In genomic region chr14:31365350-31365749, GRCm38 (mm10) we compare ENCODE assay signal across 8 mouse cellular contexts. TPM values are rescaled to one million over a fixed set of nuclear protein-coding genes. Genes with fewer than 3 reads are reported as not detected.
A peak's percentile ranks its signal among the peaks of the same experiment; 100 is the strongest.
DNase-seq lines count a peak whose midpoint lies in the region.

No protein-coding gene starts in this region.

- no peaks in the 10 kb centered on the region for H3K27me3 ChIP-seq in splenic B cell, adult 2 months (ENCODE audit: control insufficient read depth, insufficient read depth, low read length, poor library complexity, severe bottlenecking)

- DNase-seq in heart, adult 18-20 months = peak; percentile 73 to 90
- no peak for DNase-seq in heart, adult 11 months
- DNase-seq in urinary bladder, postnatal 25 days (ENCODE audit: low spot score) = peak; percentile 57
- DNase-seq in urinary bladder, postnatal 10 days (ENCODE audit: low spot score) = no peak
- DNase-seq in cerebellum, adult 18-20 months = peak; percentile 85 to 86
- peak; percentile 85 for DNase-seq in heart, postnatal 4 days
- DNase-seq in lung, postnatal 10 days = peak; percentile 80
- peak; percentile 89 for DNase-seq in splenic B cell, adult 2 months (ENCODE audit: low read depth, low spot score)

- H3K36me3 ChIP-seq in splenic B cell, adult 2 months (ENCODE audit: control insufficient read depth, insufficient read depth, low read length, poor library complexity, severe bottlenecking) = peaks cover 20% of the 10 kb centered on the region

RNA-seq across cellular contexts. Expression of gene Capn7, which starts 28.9 kb away (rescaled TPM):
- total RNA-seq in heart, adult 18-20 months (2021) = 10 to 100 TPM; 32.4 to 33.2 TPM
- 10 to 100 TPM; 36.1 to 36.7 TPM for total RNA-seq in heart, postnatal 4 days (2021)

RNA-seq across cellular contexts. Expression of gene Dnah1, which starts 41.7 kb away (rescaled TPM):
- total RNA-seq in heart, adult 18-20 months (2021) = under 1 TPM; 0.02 to 0.23 TPM
- under 1 TPM; 0.21 to 0.29 TPM for total RNA-seq in heart, postnatal 4 days (2021)

Comparison
In these comparisons a context has a peak if more than half of its experiments do, and no peak if none do; other contexts are left out.
1. DNase-seq: peak in heart, adult 18-20 months (2 of 2), urinary bladder, postnatal 25 days (single experiment), cerebellum, adult 18-20 months (2 of 2), heart, postnatal 4 days (single experiment), lung, postnatal 10 days (single experiment) and splenic B cell, adult 2 months (single experiment); none in heart, adult 11 months (single experiment) and urinary bladder, postnatal 10 days (single experiment).